Mouse (Mus musculus) urinary bladder, postnatal 4 days (tissue): Measurements from ENCODE around the gene Ubp1.

Experiments
- DNase-seq, 2 experiments: peaks; one replicate each; pipeline ENCODE4 v3.0.0; 2021 to 2022; ENCODE audit warnings: low spot score in 2 of 2

Gene Ubp1

DNA sequence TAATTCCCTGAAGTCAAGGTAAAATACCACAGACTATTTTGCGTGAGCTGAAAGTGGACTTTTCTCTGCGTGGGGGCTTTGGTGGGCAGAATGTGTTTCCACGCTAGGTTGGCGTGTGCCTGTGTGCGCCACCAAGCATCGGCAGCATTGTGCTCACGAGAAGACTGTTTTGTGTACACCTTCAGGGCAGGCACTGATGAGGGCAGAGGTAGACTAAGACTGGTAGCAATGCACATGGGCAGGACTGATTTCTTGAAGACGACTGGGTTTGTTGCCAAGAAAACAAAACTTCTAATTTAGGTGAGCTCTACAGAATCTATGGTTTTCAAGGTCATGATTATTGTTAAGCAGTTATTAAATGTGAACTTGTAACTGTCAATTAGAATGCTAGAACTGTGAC, 38.7 kb downstream of the Ubp1 start:
- DNase-seq, result no peak

GRCm38 (mm10) chr9:113970041-113970440, 39.3 kb downstream of the Ubp1 start:
- DNase-seq, result no peak

DNA sequence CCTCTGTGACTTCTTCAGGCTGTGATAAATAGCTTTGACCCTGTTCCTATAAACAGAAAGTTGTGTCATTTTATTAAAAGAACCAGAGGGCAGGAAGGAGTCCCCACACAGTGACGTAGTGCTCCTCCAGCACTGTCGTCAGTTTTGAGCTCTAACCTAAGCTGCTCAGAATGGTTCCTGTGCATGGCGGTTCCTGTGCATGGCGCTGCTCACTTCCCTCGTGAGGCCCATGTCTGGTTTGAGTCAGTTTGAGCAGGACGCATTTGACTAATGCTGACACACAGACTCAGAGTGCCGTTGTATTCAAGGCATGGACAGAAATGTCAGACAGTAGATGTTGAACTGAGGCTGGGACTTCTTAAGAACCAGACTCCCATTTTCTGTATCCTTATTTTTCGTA, 40.9 kb downstream of the Ubp1 start:
- DNase-seq, result no peak

GRCm38 (mm10) chr9:113973857-113974256, 43.1 kb downstream of the Ubp1 start:
- no peak for DNase-seq

- DNase-seq, result no peak
These were observed 44.2 kb downstream of the Ubp1 start for GRCm38 (mm10) chr9:113974945-113975344.

- no peak for DNase-seq
These were observed 44.7 kb downstream of the Ubp1 start for GRCm38 (mm10) chr9:113975442-113975841.

- no peak for DNase-seq
These were observed 45.5 kb downstream of the Ubp1 start for GRCm38 (mm10) chr9:113976264-113976663.

- no peak for DNase-seq
These were observed 46.6 kb downstream of the Ubp1 start for GRCm38 (mm10) chr9:113977225-113977840.

DNA sequence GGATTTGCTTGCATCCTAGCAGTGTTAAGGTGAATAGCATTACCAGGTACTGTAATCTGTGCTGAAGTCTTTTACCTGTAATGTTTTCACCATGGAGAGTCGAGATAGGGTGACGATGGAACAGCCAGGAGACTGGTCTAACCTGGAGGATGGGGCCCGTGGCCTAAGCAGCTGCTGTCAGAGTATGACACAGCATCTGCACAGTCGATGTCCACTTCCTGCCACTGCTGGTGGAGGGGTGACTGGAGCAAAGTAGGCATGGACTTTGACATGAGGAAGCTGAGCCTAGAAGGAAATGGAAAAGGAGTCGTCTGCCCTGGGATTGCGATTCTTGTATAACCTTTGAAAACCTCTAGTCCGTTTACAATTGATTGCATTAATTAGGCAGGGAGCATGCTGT, 47.9 kb downstream of the Ubp1 start:
- DNase-seq, result no peak

DNA sequence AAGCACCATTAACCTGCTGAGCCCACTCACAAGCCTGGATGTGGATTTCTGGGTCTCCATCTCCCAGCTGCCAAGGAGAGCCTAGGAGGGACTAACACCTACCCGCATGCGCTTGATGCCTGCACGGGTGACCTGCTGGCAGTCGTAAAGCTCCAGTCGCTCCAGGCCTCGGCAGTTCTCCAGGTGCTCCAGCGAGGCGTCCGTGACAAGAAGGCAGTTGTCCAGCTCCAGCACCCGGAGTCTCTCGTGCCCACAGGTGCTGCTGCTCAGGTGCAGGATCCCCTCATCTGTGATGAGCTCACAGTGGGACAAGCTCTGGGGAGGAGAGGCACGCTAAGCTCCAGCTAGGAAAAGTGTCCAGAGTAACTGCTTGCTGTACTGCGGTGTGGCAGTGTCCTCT, 48.6 kb downstream of the Ubp1 start:
- DNase-seq, result no peak

DNA sequence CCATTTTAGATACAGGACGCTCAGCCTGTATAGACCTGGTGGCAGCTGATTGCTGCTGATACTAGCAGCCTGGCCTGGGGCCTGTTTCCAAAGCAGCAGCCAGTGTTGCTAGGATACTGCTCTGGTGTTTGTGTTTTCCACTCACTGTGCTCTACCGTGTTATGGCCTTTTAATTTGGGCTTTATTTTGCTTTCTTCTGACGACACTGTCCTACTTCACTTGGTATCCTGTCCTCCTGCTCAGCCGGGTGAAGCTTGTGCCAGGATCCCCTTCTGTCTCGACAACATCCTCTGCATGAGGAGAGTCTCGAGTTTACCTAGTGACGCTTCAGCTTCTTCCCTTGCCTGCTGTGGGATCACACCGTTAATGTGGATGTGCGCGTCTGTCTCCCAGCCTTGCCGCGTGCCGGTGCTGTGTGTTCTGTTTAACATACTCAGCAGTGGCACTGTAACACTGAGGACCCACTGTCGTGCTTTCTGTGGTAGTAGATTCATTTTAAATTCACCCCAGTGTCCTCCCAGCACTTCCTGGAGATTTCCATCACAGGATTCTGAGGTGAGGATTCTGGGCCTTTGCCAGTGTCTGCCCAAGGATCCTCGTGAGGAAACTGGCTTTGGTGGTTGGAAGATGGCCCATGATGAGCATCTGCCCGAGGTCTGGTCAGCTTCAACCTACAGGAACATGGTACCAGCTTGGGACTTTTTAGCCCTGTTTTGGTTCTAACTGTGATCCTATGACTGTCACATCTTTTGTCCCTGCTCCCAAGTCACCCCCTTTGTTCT, 50.6 kb downstream of the Ubp1 start:
- no peak for DNase-seq

GRCm38 (mm10) chr9:113982451-113982850, 51.7 kb downstream of the Ubp1 start:
- DNase-seq, result no peak

DNA sequence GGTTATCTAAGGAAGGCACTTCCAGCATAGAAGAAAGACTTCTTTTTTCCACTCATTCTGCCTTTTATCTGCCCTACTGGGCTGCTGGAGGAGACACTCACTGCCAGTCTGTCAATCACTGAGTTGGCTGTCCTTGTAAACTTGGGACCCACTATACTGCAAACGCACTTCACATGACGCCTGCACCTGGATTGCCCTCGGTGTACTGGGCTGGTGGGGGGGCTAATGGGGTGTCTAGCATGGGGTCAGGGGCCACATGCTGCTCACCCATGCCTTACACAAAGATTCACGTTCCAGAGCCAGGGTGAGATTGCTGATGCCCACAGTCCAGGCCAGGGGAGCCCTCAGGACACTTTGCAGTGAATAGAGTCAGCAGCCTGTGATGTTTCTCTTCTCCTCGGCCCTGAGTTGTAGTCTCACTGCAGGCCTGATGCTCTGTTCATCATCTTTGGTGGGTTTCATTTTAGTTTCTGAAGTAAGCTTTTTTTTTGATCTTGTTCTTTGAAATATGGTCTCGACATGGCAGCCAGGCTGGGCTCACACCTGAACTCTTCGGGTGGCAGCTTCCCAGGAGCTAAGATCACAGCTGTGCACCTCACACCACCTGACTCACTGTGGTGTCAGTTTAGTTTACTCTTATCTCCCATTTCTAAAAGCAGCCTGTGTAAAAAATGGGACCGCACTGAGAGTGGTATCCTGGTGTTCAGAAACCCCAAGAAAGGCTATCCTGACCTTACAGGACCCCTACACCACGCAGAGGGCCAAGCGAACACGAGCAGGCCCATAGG, 52.3 kb downstream of the Ubp1 start:
- DNase-seq, result no peak

- DNase-seq, result no peak
These were observed 54.3 kb downstream of the Ubp1 start for GRCm38 (mm10) chr9:113984946-113985620.

DNA sequence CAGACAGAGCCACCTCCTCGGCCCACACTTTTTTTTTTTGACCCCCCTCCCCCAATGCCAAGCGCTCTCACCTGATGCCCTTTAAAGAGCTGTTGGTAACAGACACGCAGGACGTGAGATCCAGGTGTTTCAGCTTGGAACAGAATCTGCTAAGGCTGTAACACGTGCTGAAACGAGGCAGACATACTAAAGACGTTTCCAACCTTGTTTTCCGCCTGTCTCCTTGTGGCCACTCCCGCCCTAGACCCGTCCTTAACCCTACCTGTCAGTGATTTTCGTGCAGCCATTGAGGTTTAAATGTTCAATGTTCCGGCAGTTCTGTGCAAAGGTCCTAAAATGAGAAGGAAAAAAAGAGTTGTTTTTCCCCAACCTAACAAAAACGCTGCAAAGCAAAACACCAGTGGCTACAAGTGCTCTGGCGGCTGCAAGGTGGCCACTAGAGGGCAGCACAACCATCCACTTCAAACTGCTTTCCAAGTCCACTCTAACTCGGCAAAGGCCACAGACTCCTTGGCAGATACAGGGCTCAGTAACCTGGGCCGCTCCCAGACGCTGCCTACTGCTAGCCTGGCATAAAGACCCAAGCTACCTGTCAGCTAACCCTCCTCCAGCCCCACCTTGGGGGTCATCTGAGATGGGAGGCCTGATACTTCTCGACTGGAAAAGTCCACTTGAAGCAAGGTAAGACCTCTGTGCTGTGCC, 60.0 kb downstream of the Ubp1 start:
- peak; percentile 55 to 85 for DNase-seq

- DNase-seq, result no peak
These were observed 62.1 kb downstream of the Ubp1 start for GRCm38 (mm10) chr9:113992810-113993209.

DNA sequence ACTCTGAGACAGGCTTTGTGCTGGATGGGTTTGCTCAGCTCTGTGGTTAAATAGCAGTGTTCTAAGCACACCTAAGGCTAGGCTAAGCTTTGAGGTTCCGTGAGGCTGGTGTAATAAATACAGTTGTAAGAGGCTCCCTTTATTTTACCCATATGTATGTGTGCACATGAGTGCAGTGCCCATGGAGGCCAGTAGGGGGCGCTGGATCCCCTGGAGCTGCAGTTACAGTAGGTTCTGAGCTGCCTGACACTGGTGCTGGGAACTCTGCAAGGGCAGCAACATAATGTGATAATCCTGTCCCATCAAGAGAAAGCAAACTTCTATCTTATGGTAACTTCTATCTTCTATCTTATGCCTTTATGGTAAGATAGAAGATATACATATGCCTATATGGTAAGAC, 67.6 kb downstream of the Ubp1 start:
- DNase-seq, result no peak

DNA sequence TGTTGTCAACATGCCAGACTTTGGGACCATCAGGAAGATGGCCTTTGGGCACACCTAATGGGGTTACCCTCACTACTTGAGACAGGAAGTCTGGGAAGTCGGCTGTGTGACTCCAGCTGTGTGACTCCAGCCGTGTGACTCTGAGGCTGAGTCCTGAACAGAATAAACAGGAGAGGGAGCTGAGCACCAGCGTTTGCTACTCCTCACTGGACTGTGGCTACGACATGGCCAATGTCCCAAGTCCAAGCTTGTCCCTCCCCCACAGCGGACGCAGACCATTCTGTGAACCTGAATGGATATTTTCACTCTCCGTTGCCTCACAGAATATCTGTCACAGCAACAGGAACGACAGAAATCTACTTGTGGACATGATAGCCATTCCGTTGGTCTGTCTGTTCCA, 76.1 kb downstream of the Ubp1 start:
- DNase-seq, result no peak

DNA sequence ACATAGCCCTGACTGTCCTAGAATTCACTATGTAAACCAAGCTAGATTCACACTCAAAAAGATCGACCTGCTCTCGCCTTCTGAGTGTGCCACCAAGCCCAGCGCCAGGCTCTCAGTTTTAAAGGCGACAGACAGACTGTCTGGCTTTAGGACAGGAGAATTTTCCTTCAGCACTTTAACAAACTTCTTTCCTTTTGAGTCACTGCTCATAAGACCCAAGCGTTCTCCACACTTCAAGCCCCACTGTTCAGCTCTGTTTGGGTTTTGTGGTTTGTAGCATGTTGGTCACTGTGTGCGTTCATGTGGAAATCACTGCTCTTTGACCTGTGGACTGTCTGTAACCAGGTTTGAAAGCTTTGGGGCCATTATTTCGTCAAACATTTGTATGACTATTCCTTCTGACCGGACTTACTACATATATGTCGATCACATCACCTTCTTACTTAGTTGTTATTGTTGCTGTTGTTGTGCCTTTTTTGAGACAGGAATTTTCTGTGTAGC, 77.2 kb downstream of the Ubp1 start:
- DNase-seq, result no peak

- no peak for DNase-seq
These were observed 78.8 kb downstream of the Ubp1 start for GRCm38 (mm10) chr9:114009526-114009925.

DNA sequence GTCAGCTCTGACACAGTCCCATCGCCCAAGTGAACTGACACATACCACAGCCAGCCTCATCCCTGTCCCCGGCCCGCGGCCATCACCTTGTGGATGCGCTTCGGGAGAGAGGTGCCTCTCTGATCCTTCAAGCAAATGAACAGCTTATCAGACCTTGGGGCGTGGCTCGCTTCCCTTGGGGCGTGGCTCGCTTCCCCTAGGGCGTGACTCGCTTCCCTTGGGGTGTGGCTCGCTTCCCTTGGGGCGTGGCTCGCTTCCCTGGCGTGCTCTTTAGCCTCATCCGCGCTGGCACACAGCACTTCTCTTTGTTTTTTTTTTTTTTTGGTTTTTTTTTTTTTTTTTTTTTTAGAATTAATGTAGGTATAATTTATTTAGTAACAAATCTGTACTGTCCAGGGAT, 80.5 kb downstream of the Ubp1 start:
- no peak for DNase-seq
